Mouse (Mus musculus) gastrocnemius, postnatal 25 days (tissue): ENCODE measurements around the gene Ptprm. TPM values are rescaled to one million over a fixed set of nuclear protein-coding genes. Genes with fewer than 3 reads are reported as not detected.
"Not testable (repeated sequence)": the region's sequence is repeated elsewhere in the genome, so short reads cannot be mapped to it uniquely, and the experiment has no call there.

Experiments used
- DNase-seq: peaks from one replicate; pipeline ENCODE4 v3.0.0; 2022
- total RNA-seq, 2 experiments: library from RNA; stranded (reverse); gene quantifications; 1 replicate in 1 of 2; 2 replicates in 1 of 2; pipeline ENCODE4 v1.2.3; 2021

Ptprm gene
- total RNA-seq, 2 experiments from 2014 or later = 22.4 to 28.0 TPM

GRCm38 (mm10) chr17:66869581-66870002 is 484.7 kb downstream of the Ptprm start:
- no peak for DNase-seq

- no peak for DNase-seq
Observed at GRCm38 (mm10) chr17:66864441-66864840, 489.8 kb downstream of the Ptprm start.

- no peak for DNase-seq
Observed at GRCm38 (mm10) chr17:66861557-66861956, 492.7 kb downstream of the Ptprm start.

- DNase-seq = no peak
Observed at GRCm38 (mm10) chr17:66858757-66859156, 495.5 kb downstream of the Ptprm start.

- no peak for DNase-seq
Observed at GRCm38 (mm10) chr17:66852496-66852895, 501.8 kb downstream of the Ptprm start.

GRCm38 (mm10) chr17:66847011-66847410 is 507.2 kb downstream of the Ptprm start:
- DNase-seq = not testable (repeated sequence)

GRCm38 (mm10) chr17:66822347-66822746 is 531.9 kb downstream of the Ptprm start:
- no peak for DNase-seq

- no peak for DNase-seq
Observed at GRCm38 (mm10) chr17:66817380-66817779, 536.9 kb downstream of the Ptprm start.

- DNase-seq = no peak
Observed at GRCm38 (mm10) chr17:66815921-66816320, 538.3 kb downstream of the Ptprm start.

- DNase-seq = no peak
Observed at GRCm38 (mm10) chr17:66813786-66814185, 540.5 kb downstream of the Ptprm start.

- DNase-seq = no peak
Observed at GRCm38 (mm10) chr17:66813346-66813745, 540.9 kb downstream of the Ptprm start.

GRCm38 (mm10) chr17:66809786-66810185 is 544.5 kb downstream of the Ptprm start:
- DNase-seq = no peak

- DNase-seq = no peak
Observed at GRCm38 (mm10) chr17:66808186-66808585, 546.1 kb downstream of the Ptprm start.

GRCm38 (mm10) chr17:66801831-66802687 is 552.2 kb downstream of the Ptprm start:
- DNase-seq = no peak

GRCm38 (mm10) chr17:66800231-66800630 is 554.0 kb downstream of the Ptprm start:
- no peak for DNase-seq

GRCm38 (mm10) chr17:66786166-66786565 is 568.1 kb downstream of the Ptprm start:
- DNase-seq = no peak

- DNase-seq = no peak
Observed at GRCm38 (mm10) chr17:66785586-66785985, 568.7 kb downstream of the Ptprm start.

GRCm38 (mm10) chr17:66783601-66784000 is 570.7 kb downstream of the Ptprm start:
- no peak for DNase-seq

- DNase-seq = no peak
Observed at GRCm38 (mm10) chr17:66783075-66783492, 571.2 kb downstream of the Ptprm start.

GRCm38 (mm10) chr17:66781910-66782309 is 572.3 kb downstream of the Ptprm start:
- DNase-seq = peak; percentile 56

- no peak for DNase-seq
Observed at GRCm38 (mm10) chr17:66779026-66779425, 575.2 kb downstream of the Ptprm start.

- no peak for DNase-seq
Observed at GRCm38 (mm10) chr17:66769365-66770363, 584.6 kb downstream of the Ptprm start.
